Mouse (Mus musculus) neural tube, embryonic 13.5 days (tissue): ENCODE measurements around the gene Foxc1. TPM values are rescaled to one million over a fixed set of nuclear protein-coding genes. Genes with fewer than 3 reads are reported as not detected.
A peak's percentile ranks its signal among the peaks of the same experiment; 100 is the strongest.

ENCODE experiments used
- ATAC-seq: fragments of 200-750 bp; cut with Nextera tagmentation; 2 replicates; pipeline ENCODE4 v1.8.0; 2017; ENCODE audit warnings: low read depth, mild to moderate bottlenecking, moderate TSS enrichment, moderate library complexity
- H3K27ac ChIP-seq: fragments of 300-500 bp; sonication (generic); replicated peaks from 2 replicates; pipeline ENCODE4 v1.5.1; 2015; ENCODE audit warnings: moderate library complexity, mild to moderate bottlenecking, inconsistent platforms
- H3K27me3 ChIP-seq: fragments of 300-500 bp; sonication (generic); 2 replicates; pipeline ENCODE4 v1.6.1; 2015; ENCODE audit warnings: mild to moderate bottlenecking, inconsistent platforms
- H3K36me3 ChIP-seq: fragments of 300-500 bp; sonication (generic); 2 replicates; pipeline ENCODE4 v1.6.1; 2015; ENCODE audit warnings: mild to moderate bottlenecking, inconsistent platforms
- H3K4me1 ChIP-seq: fragments of 300-500 bp; sonication (generic); replicated peaks from 2 replicates; pipeline ENCODE4 v1.6.1; 2015; ENCODE audit warnings: inconsistent platforms
- H3K4me2 ChIP-seq: fragments of 300-500 bp; sonication (generic); 2 replicates; pipeline ENCODE4 v1.6.1; 2015; ENCODE audit warnings: inconsistent platforms, mild to moderate bottlenecking, moderate library complexity
- H3K4me3 ChIP-seq: fragments of 300-500 bp; sonication (generic); 2 replicates; pipeline ENCODE4 v1.5.1; 2015; ENCODE audit warnings: mild to moderate bottlenecking, inconsistent platforms
- H3K9ac ChIP-seq: fragments of 300-500 bp; sonication (generic); 2 replicates; pipeline ENCODE4 v1.6.1; 2015; ENCODE audit warnings: moderate library complexity, mild to moderate bottlenecking, inconsistent platforms
- H3K9me3 ChIP-seq: fragments of 300-500 bp; sonication (generic); 2 replicates; pipeline ENCODE4 v1.6.1; 2016; ENCODE audit warnings: inconsistent platforms
- WGBS: fragments of 180-500 bp; shearing (Covaris S2); methylation state at CpG from one replicate; pipeline ENCODE4 v1.1.7; 2015; 5-methylcytosine and 5-hydroxymethylcytosine counted together
- polyA plus RNA-seq: library from polyadenylated mRNA; unstranded; fragments of >200 nt; fragmentation: Nextera tagmentation; extraction: Ambion mirVana; gene quantifications from 2 replicates; pipeline ENCODE4 v1.2.1, GENCODE M21; 2015

Gene Foxc1
- polyA plus RNA-seq, 1 experiment from 2014 or later = 2.4 TPM

- 55% methylated on average over 5 of the region's 5 CpGs for WGBS
Observed at GRCm38 (mm10) chr13:31793163-31793562, 13.3 kb upstream of the Foxc1 start.

GRCm38 (mm10) chr13:31797346-31797745 is 9.1 kb upstream of the Foxc1 start:
- Histone ChIP-seq H3K4me2 (no peak overlapping the region), H3K9me3 (no peaks in the 10 kb centered on the region), H3K36me3 (no peaks in the 10 kb centered on the region), H3K27me3 (peaks cover 67% of the 10 kb centered on the region), H3K27ac (no peak overlapping the region), H3K4me3 (no peak overlapping the region), H3K9ac (no peak overlapping the region), H3K4me1 (peaks cover 24% of the 10 kb centered on the region)
- 58% methylated on average over 10 of the region's 10 CpGs for WGBS
- ATAC-seq = no peak

More at GRCm38 (mm10) chr13:31793163-31793562, 13.3 kb upstream of the Foxc1 start:
- no peak for ATAC-seq
- Histone ChIP-seq H3K4me3 (no peak overlapping the region), H3K4me2 (no peak overlapping the region), H3K36me3 (no peaks in the 10 kb centered on the region), H3K27me3 (peaks cover 25% of the 10 kb centered on the region), H3K9ac (no peak overlapping the region), H3K9me3 (no peaks in the 10 kb centered on the region), H3K4me1 (0 out of 2 replicates have a peak, but pooled peaks cover 3% of the 10 kb centered on the region), H3K27ac (no peak overlapping the region)

GRCm38 (mm10) chr13:31798075-31798474 is 8.4 kb upstream of the Foxc1 start:
- Histone ChIP-seq H3K9ac (no peak overlapping the region), H3K9me3 (no peaks in the 10 kb centered on the region), H3K4me2 (no peak overlapping the region), H3K4me1 (peaks cover 21% of the 10 kb centered on the region), H3K4me3 (no peak overlapping the region), H3K36me3 (no peaks in the 10 kb centered on the region), H3K27ac (no peak overlapping the region), H3K27me3 (peaks cover 73% of the 10 kb centered on the region)
- 49% methylated on average over 9 of the region's 9 CpGs for WGBS
- ATAC-seq = no peak

- H3K4me3 ChIP-seq = peak overlapping the region; percentile 28
- WGBS = 1% methylated on average over 43 of the region's 43 CpGs
- H3K9me3 ChIP-seq = no peaks in the 10 kb centered on the region
- peaks cover 87% of the 10 kb centered on the region for H3K27me3 ChIP-seq
- H3K27ac ChIP-seq = no peak overlapping the region
- H3K4me1 ChIP-seq = peaks cover 23% of the 10 kb centered on the region
- H3K36me3 ChIP-seq = no peaks in the 10 kb centered on the region
- peak; percentile 90 for ATAC-seq
- peak overlapping the region; percentile 50 for H3K9ac ChIP-seq
- peak overlapping the region; percentile 54 for H3K4me2 ChIP-seq
Observed at GRCm38 (mm10) chr13:31800581-31801576, 5.6 kb upstream of the Foxc1 start.

GRCm38 (mm10) chr13:31801703-31802305 is 4.6 kb upstream of the Foxc1 start:
- Histone ChIP-seq H3K4me3 (peak overlapping the region; percentile 28), H3K27me3 (peaks cover 89% of the 10 kb centered on the region), H3K9me3 (no peaks in the 10 kb centered on the region), H3K4me2 (peak overlapping the region; percentile 54), H3K27ac (no peak overlapping the region), H3K4me1 (peaks cover 32% of the 10 kb centered on the region), H3K36me3 (no peaks in the 10 kb centered on the region), H3K9ac (peak overlapping the region; percentile 50; the same call in 1 of the 2 replicates)
- 3% methylated on average over 25 of the region's 25 CpGs for WGBS
- ATAC-seq = peak; percentile 23

GRCm38 (mm10) chr13:31802447-31802846 is 4.0 kb upstream of the Foxc1 start:
- peaks cover 96% of the 10 kb centered on the region for H3K27me3 ChIP-seq
- H3K4me2 ChIP-seq = no peak overlapping the region
- H3K9me3 ChIP-seq = no peaks in the 10 kb centered on the region
- no peak overlapping the region for H3K9ac ChIP-seq
- WGBS = 9% methylated on average over 5 of the region's 5 CpGs
- peaks cover 38% of the 10 kb centered on the region for H3K4me1 ChIP-seq
- no peak overlapping the region for H3K4me3 ChIP-seq
- no peaks in the 10 kb centered on the region for H3K36me3 ChIP-seq
- ATAC-seq = no peak
- no peak overlapping the region for H3K27ac ChIP-seq

GRCm38 (mm10) chr13:31803166-31804093 is 3.0 kb upstream of the Foxc1 start:
- H3K4me2 ChIP-seq = peak overlapping the region; percentile 24
- no peak overlapping the region for H3K9ac ChIP-seq
- ATAC-seq = no peak
- peaks cover 47% of the 10 kb centered on the region for H3K4me1 ChIP-seq
- no peaks in the 10 kb centered on the region for H3K36me3 ChIP-seq
- no peaks in the 10 kb centered on the region for H3K9me3 ChIP-seq
- no peak overlapping the region for H3K4me3 ChIP-seq
- H3K27ac ChIP-seq = no peak overlapping the region
- under 1% methylated on average over 31 of the region's 31 CpGs for WGBS
- H3K27me3 ChIP-seq = peaks cover 99% of the 10 kb centered on the region

GRCm38 (mm10) chr13:31804571-31804970 is 1.9 kb upstream of the Foxc1 start:
- WGBS = 2% methylated on average over 7 of the region's 7 CpGs

GRCm38 (mm10) chr13:31805831-31806427 is 504 bp upstream of the Foxc1 start:
- WGBS = 1% methylated on average over 34 of the region's 34 CpGs
- H3K9me3 ChIP-seq = no peaks in the 10 kb centered on the region
- ATAC-seq = peak; percentile 40
- H3K27ac ChIP-seq = peak overlapping the region; percentile 4
- peak overlapping the region; percentile 69 for H3K4me2 ChIP-seq
- no peaks in the 10 kb centered on the region for H3K36me3 ChIP-seq
- H3K27me3 ChIP-seq = peaks cover 95% of the 10 kb centered on the region
- peak overlapping the region; percentile 62 for H3K9ac ChIP-seq
- H3K4me1 ChIP-seq = peaks cover 42% of the 10 kb centered on the region
- H3K4me3 ChIP-seq = peak overlapping the region; percentile 48

More at GRCm38 (mm10) chr13:31804571-31804970, 1.9 kb upstream of the Foxc1 start:
- Histone ChIP-seq H3K27ac (no peak overlapping the region), H3K9ac (no peak overlapping the region), H3K4me1 (peaks cover 49% of the 10 kb centered on the region), H3K4me2 (peak overlapping the region; percentile 3; the same call in 1 of the 2 replicates), H3K36me3 (no peaks in the 10 kb centered on the region), H3K27me3 (peaks cover 96% of the 10 kb centered on the region), H3K4me3 (no peak overlapping the region), H3K9me3 (no peaks in the 10 kb centered on the region)
- ATAC-seq = no peak

- peak overlapping the region; percentile 69 for H3K4me2 ChIP-seq
- ATAC-seq = peak; percentile 16; the same call in 1 of the 2 replicates
- peak overlapping the region; percentile 77 for H3K9ac ChIP-seq
- WGBS = under 1% methylated on average over 78 of the region's 101 CpGs
- H3K4me1 ChIP-seq = peaks cover 36% of the 10 kb centered on the region
- H3K9me3 ChIP-seq = no peaks in the 10 kb centered on the region
- H3K27ac ChIP-seq = peak overlapping the region; percentile 88
- peaks cover 95% of the 10 kb centered on the region for H3K27me3 ChIP-seq
- H3K36me3 ChIP-seq = no peaks in the 10 kb centered on the region
- H3K4me3 ChIP-seq = peak overlapping the region; percentile 48
Observed at GRCm38 (mm10) chr13:31806890-31807735, 680 bp downstream of the Foxc1 start.
